Mouse (Mus musculus) frontal cortex, postnatal 10 days (tissue): Measurements from ENCODE around the gene Rpl37.

Source experiments
- DNase-seq, 2 experiments: peaks; one replicate each; pipeline ENCODE4 v3.0.0; 2022; ENCODE audit warnings: low spot score in 2 of 2, mixed read lengths in 1 of 2

Rpl37 gene

GRCm38 (mm10) chr15:5116270-5117030, at the start of gene Rpl37:
Gene Rpl37 (plus strand): TSS chr15:5116645.
- DNase-seq, result peak; percentile 97 to 99

- peak; percentile 12 to 39 for DNase-seq
Measured at GRCm38 (mm10) chr15:5068801-5069518, 47.5 kb upstream of the Rpl37 start.

GRCm38 (mm10) chr15:5081235-5081634, 35.2 kb upstream of the Rpl37 start:
- DNase-seq, result no peak

- DNase-seq, result no peak
Measured at GRCm38 (mm10) chr15:5086162-5086561, 30.3 kb upstream of the Rpl37 start.

- DNase-seq, result no peak
Measured at GRCm38 (mm10) chr15:5088850-5089608, 27.4 kb upstream of the Rpl37 start.

- no peak for DNase-seq
Measured at GRCm38 (mm10) chr15:5090131-5090530, 26.3 kb upstream of the Rpl37 start.

GRCm38 (mm10) chr15:5095534-5096301, 20.7 kb upstream of the Rpl37 start:
- no peak for DNase-seq

- DNase-seq, result no peak
Measured at GRCm38 (mm10) chr15:5097376-5097775, 19.1 kb upstream of the Rpl37 start.

GRCm38 (mm10) chr15:5102312-5102711, 14.1 kb upstream of the Rpl37 start:
- no peak for DNase-seq

- DNase-seq, result no peak
Measured at GRCm38 (mm10) chr15:5105891-5106290, 10.6 kb upstream of the Rpl37 start.

- DNase-seq, result no peak
Measured at GRCm38 (mm10) chr15:5106293-5106692, 10.2 kb upstream of the Rpl37 start.

- no peak for DNase-seq
Measured at GRCm38 (mm10) chr15:5107686-5108654, 8.5 kb upstream of the Rpl37 start, which contains the start of gene Card6. Gene Card6 (minus strand): TSS chr15:5108539.

- DNase-seq, result no peak
Measured at GRCm38 (mm10) chr15:5108655-5109040, 7.8 kb upstream of the Rpl37 start.

GRCm38 (mm10) chr15:5112651-5113050, 3.8 kb upstream of the Rpl37 start:
- DNase-seq, result no peak

- no peak for DNase-seq
Measured at GRCm38 (mm10) chr15:5115173-5115572, 1.3 kb upstream of the Rpl37 start.

- no peak for DNase-seq
Measured at GRCm38 (mm10) chr15:5117031-5117601, 671 bp downstream of the Rpl37 start.

GRCm38 (mm10) chr15:5118626-5119025, 2.2 kb downstream of the Rpl37 start:
- no peak for DNase-seq

GRCm38 (mm10) chr15:5119192-5119591, 2.7 kb downstream of the Rpl37 start:
- no peak for DNase-seq

- DNase-seq, result no peak
Measured at GRCm38 (mm10) chr15:5119707-5120106, 3.3 kb downstream of the Rpl37 start.
